Mouse (Mus musculus) spleen, adult 2 months (tissue): ENCODE data around the gene Cox7b.

Experiments used
- CTCF ChIP-seq: fragments of 200-500 bp; IDR thresholded peaks from 2 replicates; pipeline ENCODE4 v1.5.1; 2011; ENCODE audit warnings: mild to moderate bottlenecking, inconsistent platforms; ENCODE audit not compliant: insufficient read depth, insufficient read length, insufficient replicate concordance; ENCODE audit errors: extremely low read depth
- POLR2A ChIP-seq: fragments of 200-500 bp; IDR thresholded peaks from 2 replicates; pipeline ENCODE4 v1.6.1; 2011; ENCODE audit warnings: low read depth, low read length, inconsistent platforms

DNA sequence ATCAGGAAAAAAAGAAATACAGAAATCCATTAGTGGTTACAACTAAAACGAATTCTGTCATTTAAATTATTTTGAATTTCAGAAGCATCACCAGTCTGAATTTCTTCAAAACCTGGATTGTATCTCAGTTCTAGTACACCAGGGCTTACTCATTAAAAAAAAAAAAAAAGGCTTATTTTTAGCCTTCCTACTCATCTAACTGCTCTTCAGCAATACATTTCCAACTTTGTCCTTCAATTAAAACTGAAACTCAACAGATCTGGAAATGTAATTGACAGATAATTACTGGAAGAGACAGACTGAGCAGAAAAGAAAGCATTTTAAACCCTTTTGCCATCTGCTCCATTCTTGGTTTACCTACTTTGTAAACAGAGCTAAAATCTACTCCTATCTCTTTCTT lies 13.9 kb upstream of the Cox7b start:
- TF ChIP-seq POLR2A, result no peak
- TF ChIP-seq CTCF, result no peak
